Mouse (Mus musculus): ENCODE measurements around the gene Leng1. TPM values are rescaled to one million over a fixed set of nuclear protein-coding genes. Genes with fewer than 3 reads are reported as not detected.
"Not testable (repeated sequence)": the region's sequence is repeated elsewhere in the genome, so short reads cannot be mapped to it uniquely, and the experiment has no call there.

The Leng1 gene
- polyA plus RNA-seq, 1 experiment from 2014 or later: 16.9 TPM

DNA sequence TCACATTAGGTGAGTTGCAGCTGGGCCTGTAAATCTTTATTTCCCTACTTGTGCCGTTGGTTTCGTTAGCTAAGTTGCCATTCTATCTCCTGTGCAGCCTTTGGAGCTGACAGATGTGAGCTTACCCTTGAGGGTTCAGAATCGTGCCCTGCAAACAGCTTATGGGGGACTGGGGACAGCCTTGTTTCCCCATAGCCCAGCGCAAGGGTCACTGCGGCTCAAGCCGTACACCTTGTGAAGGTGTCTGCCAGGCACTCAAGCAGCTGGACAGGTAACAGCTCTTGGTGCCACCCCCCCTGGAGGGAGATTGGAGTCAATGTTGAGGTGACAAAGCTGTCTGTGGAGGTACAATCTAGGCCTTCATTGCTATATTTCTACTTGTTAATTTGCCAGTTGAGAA, 40.3 kb upstream of the Leng1 start:
- peak overlapping the region; percentile 84 for H3K9ac ChIP-seq (ENCODE audit: low read length)
- H3K9me3 ChIP-seq (ENCODE audit: control insufficient read depth, low read length): no peaks in the 10 kb centered on the region
- no peak overlapping the region for H3K27ac ChIP-seq (ENCODE audit: low read depth, low read length)
- peak overlapping the region; percentile 90 for H3K4me3 ChIP-seq (ENCODE audit: low read depth, low read length)
- WGBS: 37% methylated on average over 6 of the region's 6 CpGs
- peak overlapping the region; percentile 96 for H3K4me2 ChIP-seq
- H3K36me3 ChIP-seq (ENCODE audit: control insufficient read depth, insufficient read depth, low read length): peaks cover 9% of the 10 kb centered on the region; the same call in 1 of the 2 replicates
- DNase-seq (ENCODE audit: low spot score, missing footprints) (no peak), ATAC-seq (ENCODE audit: low FRiP score) (no peak)
- H3K4me1 ChIP-seq (ENCODE audit: control insufficient read depth, insufficient read depth, low read length): peaks cover 10% of the 10 kb centered on the region
- H3K27me3 ChIP-seq (ENCODE audit: control insufficient read depth, insufficient read depth, low read length): no peaks in the 10 kb centered on the region

DNA sequence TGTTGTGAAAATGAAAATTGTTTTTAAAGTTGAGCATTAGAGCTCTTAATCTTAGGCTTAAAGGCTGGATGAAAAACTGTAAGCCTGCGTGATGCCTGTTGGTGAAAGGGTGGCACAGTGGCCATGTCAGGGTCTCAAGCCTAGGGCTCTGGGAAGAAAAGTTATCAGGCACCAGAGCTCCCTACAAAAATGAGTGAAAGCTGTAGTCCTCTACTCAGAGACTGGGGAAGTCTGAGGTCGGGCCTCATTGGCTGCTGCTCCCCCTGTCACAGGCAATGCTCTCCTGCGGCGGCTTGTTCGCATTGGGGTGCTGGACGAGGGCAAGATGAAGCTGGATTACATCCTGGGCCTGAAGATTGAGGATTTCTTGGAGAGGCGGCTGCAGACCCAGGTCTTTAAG, 39.8 kb upstream of the Leng1 start:
- peak overlapping the region; percentile 25 for H3K27ac ChIP-seq (ENCODE audit: low read depth, low read length)
- H3K4me2 ChIP-seq: peak overlapping the region; percentile 96
- H3K27me3 ChIP-seq (ENCODE audit: control insufficient read depth, insufficient read depth, low read length); H3K36me3 ChIP-seq (ENCODE audit: control insufficient read depth, insufficient read depth, low read length); DNase-seq (ENCODE audit: low spot score, missing footprints); H3K4me1 ChIP-seq (ENCODE audit: control insufficient read depth, insufficient read depth, low read length); H3K9me3 ChIP-seq (ENCODE audit: control insufficient read depth, low read length); ATAC-seq (ENCODE audit: low FRiP score): not testable (repeated sequence)
- H3K4me3 ChIP-seq (ENCODE audit: low read depth, low read length): peak overlapping the region; percentile 90
- 5% methylated on average over 6 of the region's 7 CpGs for WGBS
- H3K9ac ChIP-seq (ENCODE audit: low read length): peak overlapping the region; percentile 84

DNA sequence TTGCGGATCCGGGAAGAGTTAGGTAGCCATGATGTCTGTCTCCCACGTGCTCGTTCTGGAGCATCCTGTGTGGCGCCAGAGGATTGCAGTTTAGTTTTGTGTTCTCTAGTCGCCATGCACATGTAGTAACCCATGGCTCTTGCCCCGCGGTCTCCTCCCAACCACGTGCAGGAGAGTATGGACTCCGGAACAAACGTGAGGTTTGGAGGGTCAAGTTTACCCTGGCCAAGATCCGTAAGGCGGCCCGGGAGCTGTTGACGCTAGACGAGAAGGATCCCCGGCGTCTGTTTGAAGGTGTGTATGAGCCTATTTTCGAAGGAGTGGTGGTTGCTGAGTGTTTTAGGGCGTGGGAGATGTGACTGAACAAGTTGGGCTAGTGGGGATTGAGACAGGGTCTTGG, 38.8 kb upstream of the Leng1 start:
- WGBS: under 1% methylated on average over 20 of the region's 20 CpGs
- no peak for DNase-seq (ENCODE audit: low spot score, missing footprints)
- H3K36me3 ChIP-seq (ENCODE audit: control insufficient read depth, insufficient read depth, low read length): peaks cover 11% of the 10 kb centered on the region; the same call in 1 of the 2 replicates

DNA sequence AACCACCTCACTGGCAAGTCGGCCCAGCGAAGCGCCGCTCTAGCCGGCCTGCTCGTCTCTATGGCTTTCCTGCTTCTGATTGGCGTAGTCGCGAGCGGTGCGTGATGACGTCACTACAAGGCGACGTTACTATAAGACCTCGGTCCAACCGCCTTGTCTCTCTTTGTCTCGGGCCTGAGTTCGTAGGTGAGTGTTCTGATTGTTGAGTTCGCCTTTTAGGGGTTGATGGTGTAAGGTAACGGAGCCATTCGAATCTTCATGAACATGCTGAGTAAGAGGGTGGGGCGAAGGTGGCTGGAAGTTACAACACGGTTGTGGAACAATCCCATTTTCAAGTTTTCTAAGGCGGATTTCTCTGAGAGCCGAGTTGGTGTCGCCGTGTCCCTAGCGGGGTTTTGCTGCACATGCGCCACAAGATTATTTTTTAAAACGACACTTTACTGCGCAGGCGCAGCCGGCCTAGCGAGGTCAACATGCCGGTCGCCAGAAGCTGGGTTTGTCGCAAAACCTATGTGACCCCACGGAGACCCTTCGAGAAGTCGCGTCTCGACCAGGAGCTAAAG, 38.3 kb upstream of the Leng1 start, which contains the start of gene Rps9:
Gene Rps9, plus strand, starts transcription at position 115 of the 563 bp plus-strand sequence.
- Histone ChIP-seq H3K4me3 (ENCODE audit: low read depth, low read length) (peak within 1 kb of the TSS; percentile 90), H3K9me3 (ENCODE audit: control insufficient read depth, low read length) (no peaks in the 10 kb centered on the region), H3K27ac (ENCODE audit: low read depth, low read length) (peak within 1 kb of the TSS; percentile 85), H3K9ac (ENCODE audit: low read length) (peak within 1 kb of the TSS; percentile 84), H3K4me2 (peak within 1 kb of the TSS; percentile 96), H3K4me1 (ENCODE audit: control insufficient read depth, insufficient read depth, low read length) (peaks cover 10% of the 10 kb centered on the region), H3K36me3 (ENCODE audit: control insufficient read depth, insufficient read depth, low read length) (peaks cover 11% of the 10 kb centered on the region; the same call in 1 of the 2 replicates), H3K27me3 (ENCODE audit: control insufficient read depth, insufficient read depth, low read length) (no peaks in the 10 kb centered on the region)
- ATAC-seq (ENCODE audit: low FRiP score): peak; percentile 96
- peak; percentile 99 for DNase-seq (ENCODE audit: low spot score, missing footprints)
- WGBS: 2% methylated on average over 42 of the region's 42 CpGs

More for the DNA sequence above, 38.8 kb upstream of the Leng1 start:
- Histone ChIP-seq H3K4me3 (ENCODE audit: low read depth, low read length) (peak overlapping the region; percentile 90), H3K9ac (ENCODE audit: low read length) (peak overlapping the region; percentile 84), H3K27ac (ENCODE audit: low read depth, low read length) (peak overlapping the region; percentile 85; the same call in 1 of the 2 replicates), H3K4me1 (ENCODE audit: control insufficient read depth, insufficient read depth, low read length) (peaks cover 10% of the 10 kb centered on the region), H3K9me3 (ENCODE audit: control insufficient read depth, low read length) (no peaks in the 10 kb centered on the region), H3K4me2 (peak overlapping the region; percentile 96), H3K27me3 (ENCODE audit: control insufficient read depth, insufficient read depth, low read length) (no peaks in the 10 kb centered on the region)
- peak; percentile 47; the same call in 1 of the 2 replicates for ATAC-seq (ENCODE audit: low FRiP score)

DNA sequence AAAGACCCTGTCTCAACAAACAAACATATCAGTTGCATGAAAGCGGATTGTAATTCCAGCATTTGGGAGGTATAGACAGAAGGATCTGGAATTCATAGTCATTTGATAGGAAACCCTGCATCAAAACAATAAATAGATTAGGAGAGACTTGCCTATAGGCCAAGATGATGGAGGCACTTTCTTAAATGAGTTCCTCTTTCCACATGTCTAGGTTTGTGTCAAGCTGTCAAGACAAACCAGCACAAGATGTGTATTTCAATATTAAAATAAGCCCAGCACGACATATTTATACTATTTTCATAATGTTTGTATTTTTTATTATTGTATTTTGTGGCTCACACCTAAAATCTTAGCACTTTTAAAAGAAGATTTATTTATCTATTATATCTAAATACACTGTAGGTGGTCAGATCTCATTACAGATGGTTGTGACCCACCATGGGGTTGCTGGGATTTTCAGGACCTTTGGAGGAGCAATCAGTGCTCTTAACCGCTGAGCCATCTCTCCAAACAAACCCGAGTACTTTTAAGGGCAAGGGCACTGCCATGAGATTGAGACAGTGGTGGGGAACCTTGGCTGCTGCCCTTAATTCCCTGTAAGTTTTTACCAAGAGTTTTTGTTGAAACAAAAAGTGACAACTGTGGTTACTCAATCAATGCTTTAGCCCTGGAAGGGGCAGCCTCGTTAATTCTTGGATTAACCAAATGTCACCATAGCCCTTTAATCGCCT, 37.7 kb upstream of the Leng1 start:
- WGBS: 19% methylated on average over 6 of the region's 6 CpGs
- Histone ChIP-seq H3K4me2 (peak overlapping the region; percentile 96), H3K36me3 (ENCODE audit: control insufficient read depth, insufficient read depth, low read length) (peaks cover 11% of the 10 kb centered on the region), H3K4me3 (ENCODE audit: low read depth, low read length) (peak overlapping the region; percentile 90), H3K27ac (ENCODE audit: low read depth, low read length) (peak overlapping the region; percentile 85), H3K27me3 (ENCODE audit: control insufficient read depth, insufficient read depth, low read length) (no peaks in the 10 kb centered on the region), H3K4me1 (ENCODE audit: control insufficient read depth, insufficient read depth, low read length) (peaks cover 10% of the 10 kb centered on the region), H3K9me3 (ENCODE audit: control insufficient read depth, low read length) (no peaks in the 10 kb centered on the region), H3K9ac (ENCODE audit: low read length) (peak overlapping the region; percentile 53)
- DNase-seq (ENCODE audit: low spot score, missing footprints) (no peak), ATAC-seq (ENCODE audit: low FRiP score) (peak; percentile 61)

- Histone ChIP-seq H3K4me1 (ENCODE audit: control insufficient read depth, insufficient read depth, low read length) (peaks cover 9% of the 10 kb centered on the region), H3K9me3 (ENCODE audit: control insufficient read depth, low read length) (no peaks in the 10 kb centered on the region), H3K27me3 (ENCODE audit: control insufficient read depth, insufficient read depth, low read length) (no peaks in the 10 kb centered on the region), H3K4me3 (ENCODE audit: low read depth, low read length) (no peak overlapping the region), H3K4me2 (no peak overlapping the region), H3K9ac (ENCODE audit: low read length) (no peak overlapping the region), H3K27ac (ENCODE audit: low read depth, low read length) (no peak overlapping the region), H3K36me3 (ENCODE audit: control insufficient read depth, insufficient read depth, low read length) (peaks cover 5% of the 10 kb centered on the region)
- no peak for ATAC-seq (ENCODE audit: low FRiP score)
- no peak for DNase-seq (ENCODE audit: low spot score, missing footprints)
- 93% methylated on average over 6 of the region's 6 CpGs for WGBS
Measured at GRCm38 (mm10) chr7:3698471-3698870, 32.8 kb upstream of the Leng1 start.

DNA sequence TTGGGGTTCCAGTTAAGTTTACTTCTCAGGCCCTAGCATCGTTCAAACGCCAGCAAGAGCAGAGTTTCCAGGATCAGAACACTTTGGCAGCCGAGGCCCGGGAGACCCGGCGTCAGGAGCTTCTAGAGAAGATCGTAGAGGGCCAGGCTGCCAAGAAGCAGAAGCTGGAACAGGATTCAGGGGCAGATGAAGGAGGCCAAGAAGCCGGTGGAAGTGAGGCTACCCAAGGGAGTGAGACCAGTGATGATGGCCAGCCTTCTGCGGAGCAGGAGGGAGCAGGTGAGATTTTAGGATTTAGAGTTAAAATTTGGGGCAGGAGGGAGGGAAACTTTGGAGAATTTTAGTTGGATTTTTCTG, 29.3 kb upstream of the Leng1 start:
- Histone ChIP-seq H3K4me3 (ENCODE audit: low read depth, low read length) (peak overlapping the region; percentile 72), H3K9ac (ENCODE audit: low read length) (peak overlapping the region; percentile 83), H3K27ac (ENCODE audit: low read depth, low read length) (peak overlapping the region; percentile 85; the same call in 1 of the 2 replicates), H3K4me1 (ENCODE audit: control insufficient read depth, insufficient read depth, low read length) (peaks cover 14% of the 10 kb centered on the region), H3K4me2 (peak overlapping the region; percentile 94)
- not testable (repeated sequence) for ATAC-seq (ENCODE audit: low FRiP score); H3K9me3 ChIP-seq (ENCODE audit: control insufficient read depth, low read length); H3K27me3 ChIP-seq (ENCODE audit: control insufficient read depth, insufficient read depth, low read length); H3K36me3 ChIP-seq (ENCODE audit: control insufficient read depth, insufficient read depth, low read length); DNase-seq (ENCODE audit: low spot score, missing footprints)
- WGBS: 11% methylated on average over 9 of the region's 9 CpGs

DNA sequence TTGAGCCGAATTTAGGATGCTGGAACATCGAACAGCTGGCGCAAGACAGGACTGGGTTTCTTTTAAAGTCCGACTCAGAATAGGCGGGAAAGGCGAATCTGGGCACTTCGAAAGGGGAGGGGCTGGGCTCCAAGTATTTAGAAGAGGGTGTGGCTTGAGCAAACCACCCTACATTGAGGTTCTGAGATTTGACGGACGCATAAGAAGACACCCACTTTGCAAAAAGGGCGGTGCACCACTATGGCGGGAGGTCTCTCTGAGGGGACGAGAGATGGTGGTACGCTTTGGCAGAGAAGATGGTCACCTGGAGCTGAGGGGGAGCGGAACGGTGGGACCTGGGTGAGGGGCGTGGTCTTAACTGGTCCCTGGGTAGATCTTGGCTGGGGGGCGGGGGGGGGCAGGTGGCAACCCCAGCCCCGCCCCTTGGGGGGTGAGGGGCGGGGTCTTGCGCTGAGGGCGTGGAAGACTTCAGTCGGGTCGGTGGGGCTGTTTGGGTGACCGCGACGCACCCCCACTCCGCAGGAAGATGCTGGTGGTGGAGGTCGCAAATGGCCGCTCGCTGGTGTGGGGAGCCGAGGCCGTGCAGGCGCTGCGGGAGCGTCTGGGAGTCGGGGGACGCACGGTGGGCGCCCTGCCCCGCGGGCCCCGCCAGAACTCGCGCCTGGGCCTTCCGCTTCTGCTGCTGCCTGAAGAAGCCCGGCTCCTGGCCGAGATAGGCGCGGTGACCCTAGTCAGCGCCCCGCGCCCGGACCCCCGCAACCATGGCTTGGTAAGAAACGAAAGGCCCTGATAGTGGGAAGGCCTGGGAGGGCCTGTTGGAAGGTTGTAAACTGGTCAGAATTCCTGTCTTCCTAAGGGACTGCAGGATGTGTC, 28.7 kb upstream of the Leng1 start:
- DNase-seq (ENCODE audit: low spot score, missing footprints): peak; percentile 97
- H3K9me3 ChIP-seq (ENCODE audit: control insufficient read depth, low read length): no peaks in the 10 kb centered on the region
- WGBS: under 1% methylated on average over 51 of the region's 55 CpGs
- peaks cover 3% of the 10 kb centered on the region for H3K36me3 ChIP-seq (ENCODE audit: control insufficient read depth, insufficient read depth, low read length)
- H3K27me3 ChIP-seq (ENCODE audit: control insufficient read depth, insufficient read depth, low read length): no peaks in the 10 kb centered on the region
- peak overlapping the region; percentile 72 for H3K4me3 ChIP-seq (ENCODE audit: low read depth, low read length)
- H3K4me1 ChIP-seq (ENCODE audit: control insufficient read depth, insufficient read depth, low read length): peaks cover 14% of the 10 kb centered on the region
- H3K27ac ChIP-seq (ENCODE audit: low read depth, low read length): peak overlapping the region; percentile 85
- peak; percentile 47 for ATAC-seq (ENCODE audit: low FRiP score)
- peak overlapping the region; percentile 94 for H3K4me2 ChIP-seq
- H3K9ac ChIP-seq (ENCODE audit: low read length): peak overlapping the region; percentile 83
